Mouse (Mus musculus) forebrain, embryonic 16.5 days (tissue): ENCODE measurements around the gene Slc38a10. TPM values are rescaled to one million over a fixed set of nuclear protein-coding genes. Genes with fewer than 3 reads are reported as not detected.

Source experiments
- ATAC-seq: fragments of 200-750 bp; cut with Nextera tagmentation; 2 replicates; pipeline ENCODE4 v1.8.0; 2017; ENCODE audit warnings: mild to moderate bottlenecking, moderate library complexity
- H3K27ac ChIP-seq: fragments of 300-500 bp; sonication (generic); 2 replicates; pipeline ENCODE4 v1.5.1; 2014; ENCODE audit warnings: low read length, control low read depth
- H3K27me3 ChIP-seq: fragments of 300-500 bp; sonication (generic); replicated peaks from 2 replicates; pipeline ENCODE4 v1.6.1; 2014; ENCODE audit warnings: low read length; ENCODE audit not compliant: control insufficient read depth, insufficient read depth
- H3K36me3 ChIP-seq: fragments of 300-500 bp; sonication (generic); 2 replicates; pipeline ENCODE4 v1.6.1; 2014; ENCODE audit not compliant: control insufficient read depth, insufficient read depth
- H3K4me1 ChIP-seq: fragments of 300-500 bp; sonication (generic); replicated peaks from 2 replicates; pipeline ENCODE4 v1.6.1; 2014; ENCODE audit warnings: low read length; ENCODE audit not compliant: control insufficient read depth, insufficient read depth
- H3K4me2 ChIP-seq: fragments of 300-500 bp; sonication (generic); 2 replicates; pipeline ENCODE4 v1.6.1; 2014; ENCODE audit warnings: mild to moderate bottlenecking, low read length, control low read depth
- H3K4me3 ChIP-seq: fragments of 300-500 bp; sonication (generic); replicated peaks from 2 replicates; pipeline ENCODE4 v1.5.1; 2014; ENCODE audit warnings: mild to moderate bottlenecking, low read length, control low read depth
- H3K9ac ChIP-seq: fragments of 300-500 bp; sonication (generic); replicated peaks from 2 replicates; pipeline ENCODE4 v1.6.1; 2014; ENCODE audit warnings: low read depth, low read length, control low read depth
- H3K9me3 ChIP-seq: fragments of 300-500 bp; sonication (generic); 2 replicates; pipeline ENCODE4 v1.6.1; 2016; ENCODE audit warnings: low read length; ENCODE audit not compliant: control insufficient read depth
- WGBS: fragments of 180-500 bp; shearing (Covaris S2); extraction: QIAGEN DNeasy Blood & Tissue Kit; methylation state at CpG from one replicate; pipeline ENCODE4 v1.1.7; 2014; 5-methylcytosine and 5-hydroxymethylcytosine counted together
- polyA plus RNA-seq: library from polyadenylated mRNA; unstranded; fragments of >200 nt; fragmentation: Nextera tagmentation; extraction: Ambion mirVana; gene quantifications from 2 replicates; pipeline ENCODE4 v1.2.1, GENCODE M21; 2015

The Slc38a10 gene
- polyA plus RNA-seq, 1 experiment from 2014 or later = 110 TPM

DNA sequence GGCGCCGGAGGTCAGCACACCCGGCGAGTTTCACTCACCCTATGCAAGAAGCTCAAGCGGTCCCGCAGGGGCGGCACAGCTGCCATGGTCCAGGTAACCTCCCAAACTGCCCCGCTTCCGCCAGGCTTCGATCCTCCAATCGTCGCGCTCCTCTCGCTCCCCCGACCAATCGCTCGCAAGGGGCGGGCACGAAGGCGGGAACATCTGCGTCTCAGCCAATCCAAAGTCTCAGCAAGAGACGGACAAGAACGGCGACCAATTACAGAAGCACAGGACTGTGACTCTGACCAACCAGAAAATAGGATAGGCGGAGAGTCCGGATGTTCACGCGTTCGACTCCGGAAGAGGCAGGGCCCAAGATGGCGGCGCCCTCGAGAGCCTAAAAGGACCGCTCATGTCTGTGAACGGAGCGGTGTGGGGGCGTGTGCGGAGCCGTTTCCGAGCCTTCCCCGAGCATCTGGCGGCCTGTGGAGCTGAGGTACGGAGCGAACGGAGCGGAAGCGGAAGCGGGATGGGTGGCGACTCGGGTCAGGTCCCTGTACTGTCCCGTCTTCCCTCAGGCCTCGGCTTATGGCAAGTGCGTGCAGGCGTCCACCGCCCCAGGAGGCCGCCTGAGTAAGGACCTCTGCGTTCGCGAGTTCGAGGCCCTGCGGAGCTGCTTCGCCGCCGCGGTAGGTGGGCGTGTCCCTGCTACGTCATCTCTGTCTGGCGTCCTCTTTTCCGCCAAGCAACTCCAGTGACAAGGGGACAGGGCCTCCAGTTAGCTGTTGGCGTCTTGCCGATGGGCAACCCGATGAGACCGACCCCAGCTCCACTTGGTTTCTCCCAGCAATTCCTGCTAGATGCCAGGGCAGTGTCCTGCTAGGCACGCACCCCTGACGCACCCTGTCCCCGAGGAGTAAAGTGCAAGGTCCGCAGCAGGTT, 52.3 kb downstream of the Slc38a10 start, which contains the start of the genes Tepsin and Ndufaf8:
TSS of gene Tepsin (minus strand) at position 144 of the 924 bp plus-strand sequence.
TSS of gene Ndufaf8 (plus strand) at position 341 of the 924 bp plus-strand sequence.
- H3K4me2 ChIP-seq = peak within 1 kb of the TSS; percentile 93
- H3K27me3 ChIP-seq = no peaks in the 10 kb centered on the region
- peak within 1 kb of the TSS; percentile 94 for H3K27ac ChIP-seq
- no peaks in the 10 kb centered on the region; the same call in 1 of the 2 replicates for H3K36me3 ChIP-seq
- H3K9ac ChIP-seq = peak within 1 kb of the TSS; percentile 85
- under 1% methylated on average over 77 of the region's 77 CpGs for WGBS
- peak within 1 kb of the TSS; percentile 91 for H3K4me3 ChIP-seq
- H3K4me1 ChIP-seq = peaks cover 20% of the 10 kb centered on the region
- H3K9me3 ChIP-seq = no peaks in the 10 kb centered on the region
- ATAC-seq = peak; percentile 98

DNA sequence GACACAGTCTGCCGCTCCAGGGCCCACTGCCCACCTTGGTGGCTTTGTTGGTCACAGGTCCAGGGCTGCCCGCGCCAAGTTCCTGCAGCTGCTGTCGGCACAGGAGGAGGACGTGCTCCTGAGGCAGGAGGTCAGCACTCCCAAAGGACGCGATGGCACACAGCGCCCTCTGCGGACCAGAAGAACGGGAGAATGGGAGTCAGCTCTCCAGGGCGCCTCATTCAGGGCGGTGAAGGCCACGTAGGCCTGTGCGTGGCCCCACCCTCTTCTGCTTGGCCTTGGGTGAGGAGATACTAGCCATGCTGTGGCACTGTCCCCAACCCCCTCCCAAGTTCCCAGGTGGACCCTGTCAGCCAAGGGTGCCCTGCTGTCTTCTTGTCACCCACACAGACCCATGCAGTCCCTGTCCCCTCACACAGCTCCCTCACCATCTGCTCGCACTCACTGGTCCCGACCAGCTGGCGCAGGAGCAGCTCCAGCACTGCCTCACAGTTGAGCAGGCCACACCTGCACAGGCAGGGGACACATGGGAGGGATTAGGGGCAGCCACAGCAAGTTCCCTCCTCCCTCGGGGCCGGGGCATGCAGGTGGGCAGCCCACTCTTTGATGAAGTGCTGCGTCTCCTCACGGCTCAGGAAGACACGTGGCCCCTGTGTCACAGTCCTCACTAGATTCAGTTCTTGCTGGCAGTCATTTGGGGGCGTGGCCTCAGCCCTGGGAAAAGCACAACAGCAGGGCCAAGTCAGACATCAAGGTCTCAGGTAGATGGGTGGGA, 58.1 kb downstream of the Slc38a10 start:
- 0 out of 2 replicates have a peak, but pooled peaks have one; percentile 19 for ATAC-seq
- H3K9me3 ChIP-seq = no peaks in the 10 kb centered on the region
- H3K27ac ChIP-seq = no peak overlapping the region
- peaks cover 12% of the 10 kb centered on the region for H3K36me3 ChIP-seq
- 77% methylated on average over 23 of the region's 23 CpGs for WGBS
- H3K4me2 ChIP-seq = no peak overlapping the region
- H3K27me3 ChIP-seq = no peaks in the 10 kb centered on the region
- peaks cover 7% of the 10 kb centered on the region for H3K4me1 ChIP-seq
- H3K9ac ChIP-seq = no peak overlapping the region
- H3K4me3 ChIP-seq = no peak overlapping the region

DNA sequence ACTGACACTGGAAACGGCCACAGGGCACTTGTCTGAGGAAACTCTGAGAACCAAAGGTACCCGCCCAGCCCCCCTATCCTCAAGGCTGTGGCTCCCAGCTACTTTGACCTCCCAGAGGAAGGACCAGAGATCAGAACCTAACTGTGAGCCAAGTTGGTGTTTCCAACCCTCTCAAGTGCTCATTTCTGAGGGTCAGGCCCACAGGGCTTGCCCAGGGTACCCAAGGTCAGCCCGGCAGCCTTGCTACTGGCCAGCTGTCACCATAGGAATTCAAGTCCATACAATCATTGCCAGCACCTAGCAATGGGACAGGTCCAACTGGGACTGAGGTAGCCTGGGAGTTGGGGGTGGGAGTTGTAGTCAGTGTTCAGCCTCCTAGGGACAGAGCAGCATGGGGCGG, 60.5 kb downstream of the Slc38a10 start:
- ATAC-seq = no peak
- peaks cover 12% of the 10 kb centered on the region for H3K36me3 ChIP-seq
- no peaks in the 10 kb centered on the region for H3K27me3 ChIP-seq
- no peaks in the 10 kb centered on the region for H3K9me3 ChIP-seq
- H3K4me1 ChIP-seq = peaks cover 6% of the 10 kb centered on the region
- H3K27ac ChIP-seq = no peak overlapping the region
- no peak overlapping the region for H3K9ac ChIP-seq
- H3K4me2 ChIP-seq = no peak overlapping the region
- no peak overlapping the region for H3K4me3 ChIP-seq
- WGBS = 91% methylated on average over 4 of the region's 4 CpGs

DNA sequence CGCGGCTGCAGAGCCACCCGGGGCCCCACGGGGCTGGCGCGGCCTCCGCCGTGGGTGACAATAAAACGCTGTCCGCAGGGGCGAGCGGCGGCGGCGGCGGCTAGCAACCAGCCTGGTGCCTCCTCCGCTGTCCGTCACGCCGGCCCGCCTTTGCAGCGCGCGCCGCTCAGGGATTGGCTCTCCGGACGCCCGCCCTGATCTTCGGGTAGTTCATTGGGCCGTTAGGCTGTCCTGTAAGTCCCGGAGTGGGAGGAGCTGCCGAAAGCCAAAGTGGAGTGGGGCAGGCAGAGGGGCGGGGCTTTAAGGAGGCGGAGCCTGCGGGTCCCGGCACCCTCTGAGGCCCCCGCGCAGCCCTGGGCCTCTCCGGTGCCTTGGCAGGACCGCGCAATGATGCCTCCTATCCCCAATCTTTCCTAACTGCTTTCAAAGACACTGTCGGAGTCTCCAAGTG, 64.4 kb downstream of the Slc38a10 start, which contains the start of gene Cep131:
TSS of gene Cep131 (minus strand) at position 126 of the 451 bp plus-strand sequence.
- Histone ChIP-seq H3K9ac (peak within 1 kb of the TSS; percentile 98), H3K36me3 (peaks cover 7% of the 10 kb centered on the region; the same call in 1 of the 2 replicates), H3K4me3 (peak within 1 kb of the TSS; percentile 94), H3K9me3 (no peaks in the 10 kb centered on the region), H3K4me2 (peak within 1 kb of the TSS; percentile 95), H3K4me1 (peaks cover 14% of the 10 kb centered on the region), H3K27me3 (no peaks in the 10 kb centered on the region), H3K27ac (peak within 1 kb of the TSS; percentile 77)
- peak; percentile 99 for ATAC-seq
- WGBS = 0% methylated on average over 41 of the region's 42 CpGs

DNA sequence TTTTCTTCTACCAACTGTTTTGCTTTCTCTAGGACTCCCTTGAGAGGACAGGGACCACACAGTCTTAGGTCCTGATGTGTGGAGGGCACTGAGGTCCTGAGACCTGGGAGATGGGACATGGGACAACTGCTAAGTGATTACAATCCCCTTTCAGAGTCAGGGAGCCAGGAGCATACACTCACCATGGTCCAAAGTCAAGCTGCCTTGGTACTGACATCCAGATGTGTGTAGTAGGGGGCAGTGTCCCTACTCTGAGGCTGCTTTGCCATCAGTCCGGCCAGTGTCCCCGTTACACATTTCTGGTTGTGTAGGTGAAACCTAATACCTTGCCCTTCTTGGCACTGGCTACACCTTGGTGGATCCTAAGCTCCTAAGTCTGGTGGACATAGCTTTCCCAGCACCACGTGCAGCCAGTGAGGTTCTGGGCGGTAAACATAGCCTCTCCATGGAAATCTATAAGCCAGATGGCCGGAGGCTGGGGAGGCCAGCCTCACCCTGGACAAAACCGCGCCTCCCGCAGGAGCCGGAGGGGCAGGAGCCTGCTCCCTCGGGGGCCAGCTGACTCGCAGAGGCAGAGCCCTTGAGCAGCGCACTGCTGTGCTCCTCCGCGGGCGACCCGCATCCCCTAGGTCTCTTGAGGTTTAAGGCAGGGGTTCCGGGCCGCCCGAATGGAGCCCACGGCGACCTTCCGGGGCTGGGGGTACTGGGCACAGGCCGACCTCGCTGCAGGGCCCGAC, 65.1 kb downstream of the Slc38a10 start:
- Histone ChIP-seq H3K36me3 (peaks cover 3% of the 10 kb centered on the region; the same call in 1 of the 2 replicates), H3K27me3 (no peaks in the 10 kb centered on the region), H3K4me2 (peak overlapping the region; percentile 95), H3K4me1 (peaks cover 14% of the 10 kb centered on the region), H3K9me3 (no peaks in the 10 kb centered on the region), H3K4me3 (peak overlapping the region; percentile 94), H3K9ac (peak overlapping the region; percentile 98), H3K27ac (peak overlapping the region; percentile 77)
- under 1% methylated on average over 25 of the region's 25 CpGs for WGBS
- peak; percentile 45 for ATAC-seq

DNA sequence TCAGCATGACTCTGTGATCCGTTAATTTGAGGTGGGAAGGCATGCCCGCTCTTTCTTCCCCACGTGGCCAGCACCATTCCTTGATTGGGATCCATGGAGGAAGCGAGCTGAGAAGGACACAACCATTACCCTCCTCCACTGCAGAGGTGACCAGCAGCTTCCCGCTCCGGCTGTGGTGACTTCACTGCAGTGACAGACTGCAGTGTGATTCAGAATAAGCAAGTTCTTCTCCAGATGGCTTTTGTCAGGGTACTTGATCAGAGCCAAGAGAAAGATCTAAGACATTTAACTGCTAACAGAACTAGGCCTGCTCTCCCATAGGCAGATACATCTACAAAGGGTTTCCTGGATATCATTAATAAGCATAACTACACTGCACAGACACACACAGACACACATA, 70.9 kb downstream of the Slc38a10 start:
- peaks cover 9% of the 10 kb centered on the region for H3K36me3 ChIP-seq
- no peak overlapping the region for H3K27ac ChIP-seq
- no peaks in the 10 kb centered on the region for H3K27me3 ChIP-seq
- H3K4me2 ChIP-seq = no peak overlapping the region
- 87% methylated on average over 6 of the region's 6 CpGs for WGBS
- no peak overlapping the region for H3K9ac ChIP-seq
- ATAC-seq = no peak
- H3K4me1 ChIP-seq = peaks cover 5% of the 10 kb centered on the region
- no peaks in the 10 kb centered on the region for H3K9me3 ChIP-seq
- H3K4me3 ChIP-seq = no peak overlapping the region

DNA sequence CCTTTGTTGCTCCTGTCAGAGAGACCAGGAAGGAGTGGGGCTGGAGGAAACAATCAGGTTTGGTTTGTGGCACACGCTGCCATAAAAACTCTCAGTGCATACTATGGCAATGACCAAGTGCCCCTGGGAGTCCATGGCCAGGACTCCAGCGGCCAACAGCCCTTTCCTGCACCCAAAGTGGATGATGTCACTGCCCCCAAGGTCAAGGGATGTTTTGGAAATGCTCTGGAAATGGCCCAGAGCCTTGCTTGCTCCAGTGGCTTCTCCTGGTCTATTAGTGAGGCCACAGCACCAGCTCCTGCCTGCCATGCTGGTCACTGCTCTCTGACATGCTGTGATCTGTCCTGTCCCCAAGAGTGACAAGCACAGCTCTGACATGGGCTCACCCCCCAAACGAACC, 75.0 kb downstream of the Slc38a10 start:
- H3K4me3 ChIP-seq = no peak overlapping the region
- H3K36me3 ChIP-seq = peaks cover 14% of the 10 kb centered on the region
- 88% methylated on average over 3 of the region's 3 CpGs for WGBS

DNA sequence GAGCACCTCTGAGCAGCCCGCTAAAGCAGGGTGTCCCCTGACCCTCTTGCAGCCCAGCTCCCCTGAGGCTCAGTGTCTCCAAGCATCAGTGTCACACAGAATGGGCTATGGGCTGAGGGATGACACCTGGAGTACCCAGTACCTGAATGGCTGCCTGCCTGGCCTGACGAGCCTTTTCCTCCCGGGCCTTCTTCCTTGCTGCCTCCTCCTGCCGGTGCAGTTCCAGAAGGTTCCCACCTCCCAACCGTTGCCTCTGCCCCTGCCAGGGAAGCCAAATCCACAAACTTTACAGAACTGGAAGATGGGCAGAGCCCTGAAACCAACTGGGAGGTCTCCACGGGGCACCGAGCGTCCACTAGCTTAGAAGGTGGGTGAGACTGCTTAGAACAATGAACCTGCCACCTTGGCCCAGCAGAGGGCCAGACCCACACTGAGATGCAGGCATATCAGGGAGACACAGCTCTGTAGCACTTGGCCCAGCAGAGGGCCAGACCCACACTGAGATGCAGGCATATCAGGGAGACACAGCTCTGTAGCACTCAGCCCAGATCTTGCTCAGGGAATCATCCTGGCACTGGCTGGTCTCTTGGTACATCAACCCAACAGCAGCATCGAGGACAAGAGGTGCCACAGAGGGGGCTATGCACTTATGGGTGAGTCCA, 78.0 kb downstream of the Slc38a10 start:
- H3K4me1 ChIP-seq = no peaks in the 10 kb centered on the region
- H3K36me3 ChIP-seq = peaks cover 20% of the 10 kb centered on the region
- H3K4me3 ChIP-seq = no peak overlapping the region
- H3K27me3 ChIP-seq = no peaks in the 10 kb centered on the region
- ATAC-seq = no peak
- no peaks in the 10 kb centered on the region for H3K9me3 ChIP-seq
- H3K9ac ChIP-seq = no peak overlapping the region
- H3K27ac ChIP-seq = no peak overlapping the region
- H3K4me2 ChIP-seq = no peak overlapping the region
- WGBS = 94% methylated on average over 9 of the region's 9 CpGs

More for the DNA sequence above, 75.0 kb downstream of the Slc38a10 start:
- Histone ChIP-seq H3K4me1 (no peaks in the 10 kb centered on the region), H3K9ac (no peak overlapping the region), H3K27ac (no peak overlapping the region), H3K27me3 (no peaks in the 10 kb centered on the region), H3K4me2 (no peak overlapping the region), H3K9me3 (no peaks in the 10 kb centered on the region)
- no peak for ATAC-seq
